Mouse (Mus musculus) activated CD4-positive, CD25-positive, alpha-beta regulatory T cell, adult 4 months (primary cell): Measurements from ENCODE around the gene Tgtp2. TPM values are rescaled to one million over a fixed set of nuclear protein-coding genes. Genes with fewer than 3 reads are reported as not detected.
A peak's percentile ranks its signal among the peaks of the same experiment; 100 is the strongest.
"Not testable (repeated sequence)": the region's sequence is repeated elsewhere in the genome, so short reads cannot be mapped to it uniquely, and the experiment has no call there.

ENCODE experiments used
- ATAC-seq: one replicate; pipeline ENCODE4 v1.8.0; 2017
- polyA plus RNA-seq, 2 experiments: library from polyadenylated mRNA; unstranded; fragments of 100-300 nt; shearing (Covaris generic); gene quantifications; one replicate each; pipeline ENCODE4 v1.2.1; 2017

Gene Tgtp2
- polyA plus RNA-seq, 2 experiments from 2014 or later = 351 to 409 TPM

GRCm38 (mm10) chr11:49084875-49085274 is 20.9 kb upstream of the Tgtp2 start:
- peak; percentile 33 for ATAC-seq

GRCm38 (mm10) chr11:49084385-49084784 is 20.4 kb upstream of the Tgtp2 start:
- ATAC-seq = no peak

GRCm38 (mm10) chr11:49083808-49084207 is 19.8 kb upstream of the Tgtp2 start:
- ATAC-seq = no peak

DNA sequence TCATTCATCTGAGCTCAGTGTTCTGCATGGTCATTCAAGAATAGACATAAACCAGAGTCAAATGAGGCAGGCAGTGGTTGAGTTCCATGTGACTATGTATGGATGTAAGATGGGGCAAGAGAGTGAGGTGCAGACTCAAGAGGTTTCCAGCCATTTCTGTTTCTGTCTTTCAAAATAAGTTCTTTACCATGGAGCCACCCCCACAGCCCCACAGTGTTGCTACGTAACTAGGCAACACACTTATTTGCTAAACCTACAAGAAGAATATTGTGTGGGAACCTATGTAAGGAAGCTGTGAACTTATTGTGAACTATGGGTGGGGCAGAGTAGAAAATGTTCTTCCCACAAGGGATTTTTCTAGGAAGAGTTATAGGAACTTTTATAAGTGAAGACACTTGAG is 19.1 kb upstream of the Tgtp2 start:
- ATAC-seq = peak; percentile 32

DNA sequence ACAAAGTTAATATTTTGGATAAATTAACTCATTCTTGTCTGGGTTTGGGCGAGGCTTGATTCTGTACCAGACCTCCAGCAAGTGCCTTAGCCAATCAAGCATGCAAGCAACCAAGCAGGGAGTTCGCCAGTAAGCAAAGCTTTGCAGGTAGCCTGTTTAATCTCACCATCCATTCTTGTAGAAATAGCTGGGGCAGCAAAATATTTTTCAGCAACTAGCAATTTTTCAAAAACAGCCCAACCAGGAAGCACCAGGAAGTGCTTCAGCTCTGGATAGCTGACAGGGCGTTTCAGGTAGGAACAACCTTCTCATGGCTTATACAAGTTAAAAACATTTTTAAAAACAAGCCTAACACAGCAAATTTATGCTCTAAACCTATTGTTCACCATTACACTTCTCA is 17.9 kb upstream of the Tgtp2 start:
- no peak for ATAC-seq

GRCm38 (mm10) chr11:49081356-49081755 is 17.4 kb upstream of the Tgtp2 start:
- ATAC-seq = no peak

DNA sequence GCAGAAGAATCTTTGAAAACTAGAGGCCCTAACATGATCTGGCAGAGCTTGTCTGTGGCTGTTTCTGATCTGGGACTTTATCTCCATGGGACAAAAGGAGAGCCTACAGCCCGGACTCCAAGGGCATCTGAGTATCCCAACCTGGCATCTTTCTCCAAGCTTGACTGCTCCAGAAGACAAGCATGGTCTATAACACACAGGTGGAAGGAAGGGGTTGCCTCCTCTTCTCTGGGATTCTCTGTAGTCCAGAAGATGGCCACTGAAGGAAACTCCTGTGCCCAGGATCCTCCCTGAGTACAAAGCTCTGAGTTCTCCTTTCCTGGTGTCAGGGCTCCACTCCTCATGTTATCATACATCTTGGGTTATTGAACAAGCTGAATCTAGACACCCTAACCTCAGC is 16.6 kb upstream of the Tgtp2 start:
- ATAC-seq = no peak

DNA sequence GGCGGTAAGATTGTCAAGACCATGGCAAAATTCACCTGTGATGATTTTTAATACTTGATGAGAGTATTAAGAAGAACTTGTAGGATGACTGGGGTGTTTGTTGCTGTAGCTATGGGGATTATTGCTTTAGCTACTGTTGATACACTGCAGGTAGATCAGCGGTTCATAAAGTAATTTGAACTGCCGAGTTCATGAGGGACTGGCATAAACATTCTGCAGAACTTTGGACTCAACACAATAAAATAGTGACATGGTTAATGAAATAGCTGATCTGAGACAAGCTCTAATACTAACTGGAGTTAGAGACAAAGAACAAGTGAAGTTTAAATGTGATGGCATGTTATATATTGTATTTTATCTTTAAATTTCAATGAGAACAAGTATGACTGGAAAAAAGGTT is 14.7 kb upstream of the Tgtp2 start:
- ATAC-seq = no peak

DNA sequence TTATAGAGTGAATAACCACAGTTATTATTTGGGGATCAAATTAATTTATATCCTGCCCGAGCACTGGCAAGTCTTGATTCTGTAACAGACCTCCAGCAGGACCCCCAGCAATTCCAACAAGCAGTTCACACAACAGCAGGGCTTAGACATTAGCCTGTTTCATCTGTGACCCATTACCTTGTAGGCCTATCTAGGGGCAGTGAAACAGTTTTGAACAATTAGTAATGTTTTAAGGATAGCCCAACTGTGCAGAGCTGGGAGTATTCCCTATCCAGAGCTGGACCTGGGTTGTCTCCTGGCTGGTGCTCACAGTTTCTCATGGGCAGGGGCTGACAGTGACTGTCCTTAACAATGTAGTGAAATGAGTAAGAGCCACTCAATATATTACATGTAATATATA is 13.0 kb upstream of the Tgtp2 start:
- no peak for ATAC-seq

DNA sequence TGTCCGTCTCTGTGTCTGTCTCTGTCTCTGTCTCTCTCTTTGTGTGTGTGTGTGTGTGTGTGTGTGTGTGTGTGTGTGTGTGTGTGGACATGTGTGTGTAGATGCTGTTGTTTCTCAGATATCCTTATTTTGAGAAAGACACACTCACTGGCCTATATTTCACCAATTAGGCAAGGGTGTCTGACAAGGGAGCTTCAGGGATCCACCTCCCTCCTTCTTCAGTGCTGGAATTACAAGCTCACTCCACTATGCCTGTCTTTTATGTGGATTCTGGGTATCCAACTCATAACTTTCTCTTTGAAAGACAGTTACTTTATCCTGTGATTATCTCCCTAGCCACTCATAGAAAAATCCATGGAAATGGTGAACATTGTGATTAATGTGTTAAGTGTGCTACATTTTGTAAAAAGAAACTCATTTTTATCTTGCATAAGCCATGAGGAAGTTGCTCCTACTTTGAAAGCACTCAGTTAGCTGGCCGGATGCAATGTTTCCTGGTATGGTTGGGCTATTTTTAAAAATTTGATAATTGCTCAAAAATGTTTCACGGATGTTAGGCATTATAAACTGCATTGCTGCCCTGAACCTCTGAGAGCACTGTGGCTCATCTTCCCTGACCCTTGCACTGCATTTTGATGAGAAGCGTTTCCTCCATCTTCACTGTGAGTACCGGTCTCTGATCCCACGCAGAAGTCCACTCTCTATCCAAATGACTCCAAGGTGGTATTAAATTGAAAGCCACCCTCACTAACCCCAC is 12.2 kb upstream of the Tgtp2 start, which contains the start of gene Ifi47:
Ifi47 (plus strand) TSS at position 587 of the 757 bp plus-strand sequence.
- peak; percentile 46 for ATAC-seq

- no peak for ATAC-seq
Observed at GRCm38 (mm10) chr11:49068358-49068757, 4.4 kb upstream of the Tgtp2 start.

- peak; percentile 72 for ATAC-seq
Observed at GRCm38 (mm10) chr11:49061865-49062264, 2.1 kb downstream of the Tgtp2 start.

- peak; percentile 50 for ATAC-seq
Observed at GRCm38 (mm10) chr11:49060061-49060460, 3.9 kb downstream of the Tgtp2 start.

GRCm38 (mm10) chr11:49051894-49052293 is 12.1 kb downstream of the Tgtp2 start:
- not testable (repeated sequence) for ATAC-seq

DNA sequence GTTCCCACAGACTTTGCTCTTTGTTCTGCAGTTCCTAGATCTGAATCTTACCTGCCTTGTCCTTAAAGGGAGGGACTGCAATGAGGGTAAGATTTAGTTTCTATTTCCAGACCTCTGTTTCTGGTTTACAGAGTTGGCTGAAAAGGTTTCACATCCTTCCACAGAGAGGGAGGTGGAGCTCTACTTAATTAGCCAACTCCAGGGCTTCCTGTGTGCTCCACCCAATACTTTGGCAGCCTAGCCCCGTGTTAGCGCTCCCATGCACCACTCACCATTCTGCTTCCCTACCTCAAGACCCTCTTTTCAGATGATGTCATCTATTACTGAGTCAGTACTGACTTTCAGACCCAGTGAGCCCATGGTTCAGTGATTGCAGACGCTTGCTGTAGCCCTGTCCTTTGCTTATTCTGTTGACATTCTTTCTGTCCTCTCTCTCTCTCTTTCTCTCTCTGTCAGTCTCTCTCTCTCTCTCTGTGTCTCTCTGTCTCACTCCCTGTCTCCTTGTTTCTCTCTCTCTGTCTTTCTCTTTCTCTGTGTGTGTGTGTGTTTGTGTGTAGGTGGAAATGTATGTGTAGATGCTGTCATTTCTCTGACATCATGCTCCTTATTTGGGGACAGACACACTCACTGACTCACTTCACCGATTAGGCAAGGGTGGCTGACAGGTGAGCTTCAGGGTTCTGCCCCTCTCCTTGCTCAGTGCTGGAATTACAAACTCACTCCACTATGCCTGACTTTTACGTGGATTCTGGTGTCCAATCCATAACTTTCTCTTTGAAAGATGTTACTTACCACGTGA is 12.7 kb downstream of the Tgtp2 start, which contains the start of gene 9930111J21Rik2:
9930111J21Rik2 (minus strand) TSS at position 150 of the 799 bp plus-strand sequence.
- peak; percentile 77 for ATAC-seq

DNA sequence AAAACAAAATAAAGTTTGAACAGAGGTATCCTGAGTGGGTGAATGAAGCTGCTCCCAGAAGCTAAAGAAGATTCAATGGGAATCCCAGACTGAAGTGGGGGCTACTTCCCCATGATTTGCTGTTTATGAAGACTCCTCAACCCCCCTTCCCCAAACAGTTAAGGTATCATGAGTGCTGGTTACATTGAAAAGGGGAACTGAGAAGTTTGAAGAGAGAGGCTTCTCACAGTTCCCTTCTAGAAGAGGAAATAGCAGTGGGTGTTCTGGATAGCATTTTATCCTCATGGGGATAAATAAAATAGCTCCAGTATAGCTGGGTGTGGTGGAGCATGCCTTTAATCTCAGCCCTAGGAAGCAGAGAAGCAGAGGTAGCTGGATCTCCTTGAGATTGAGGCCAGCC is 13.9 kb downstream of the Tgtp2 start:
- not testable (repeated sequence) for ATAC-seq

DNA sequence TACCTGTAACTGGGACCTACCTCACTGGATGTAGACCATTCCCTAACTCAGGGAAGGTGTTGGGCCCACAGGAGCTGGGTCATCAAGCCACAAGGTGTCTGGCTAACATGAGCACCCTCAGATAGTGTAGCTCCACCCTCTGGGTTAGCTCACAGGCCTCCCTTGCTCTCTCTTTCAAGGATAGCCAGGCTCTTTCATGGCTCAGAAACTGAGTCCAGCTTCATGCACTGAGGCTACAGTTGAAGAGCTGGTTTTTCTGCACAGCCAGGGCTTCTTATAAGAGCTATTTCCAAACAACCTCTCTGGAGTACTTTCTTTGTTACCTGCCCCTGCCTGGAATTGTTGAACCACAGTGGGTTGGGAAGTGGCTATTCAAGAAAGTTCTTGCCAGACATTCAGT is 51.9 kb downstream of the Tgtp2 start:
- not testable (repeated sequence) for ATAC-seq

Other genes with a start within 250 kb of the Tgtp2 start
- 1 to 10 TPM; 3.8 to 4.4 TPM for gene Trim41, start 246.9 kb downstream of the Tgtp2 start, polyA plus RNA-seq
- gene Trim7, start 238.1 kb downstream of the Tgtp2 start, polyA plus RNA-seq = 1 to 10 TPM in 1 of 2 experiments, under 1 TPM in 1; 0.52 to 1.1 TPM
- gene Gm12184, start 237.6 kb downstream of the Tgtp2 start, polyA plus RNA-seq = 1 to 10 TPM; 3.0 to 3.1 TPM
- gene Irgm1, start 192.5 kb downstream of the Tgtp2 start, polyA plus RNA-seq = 100 to 1,000 TPM; 204 to 218 TPM
- gene Gm5431, start 162.0 kb downstream of the Tgtp2 start, polyA plus RNA-seq = under 1 TPM; 0.37 to 0.66 TPM
- 100 to 1,000 TPM; 226 to 234 TPM for gene Psme2b, start 118.0 kb downstream of the Tgtp2 start, polyA plus RNA-seq
- under 1 TPM in 1 of 2 experiments, not detected in 1; 0.82 TPM for gene Olfr56, start 85.3 kb downstream of the Tgtp2 start, polyA plus RNA-seq
- gene 9930111J21Rik1, start 84.8 kb downstream of the Tgtp2 start, polyA plus RNA-seq = 100 to 1,000 TPM; 122 to 166 TPM
- 1 to 10 TPM; 4.9 to 7.3 TPM for gene Gm12185, start 72.0 kb downstream of the Tgtp2 start, polyA plus RNA-seq
- 100 to 1,000 TPM; 242 to 299 TPM for gene Tgtp1, start 70.0 kb downstream of the Tgtp2 start, polyA plus RNA-seq
- gene 9930111J21Rik2, start 13.0 kb downstream of the Tgtp2 start, polyA plus RNA-seq = 100 to 1,000 TPM; 114 to 149 TPM
- 100 to 1,000 TPM; 399 to 513 TPM for gene Ifi47, start 12.4 kb upstream of the Tgtp2 start, polyA plus RNA-seq
- gene Olfr1396, start 50.7 kb upstream of the Tgtp2 start, polyA plus RNA-seq = under 1 TPM; 0.15 to 0.37 TPM
- under 1 TPM in 1 of 2 experiments, not detected in 1; 0.12 TPM for gene Olfr1395, start 78.1 kb upstream of the Tgtp2 start, polyA plus RNA-seq
- gene Olfr1394, start 90.2 kb upstream of the Tgtp2 start, polyA plus RNA-seq = not detected
- gene Btnl9, start 123.0 kb upstream of the Tgtp2 start, polyA plus RNA-seq = not detected
- 10 to 100 TPM; 47.9 to 54.3 TPM for gene Zfp62, start 139.1 kb upstream of the Tgtp2 start, polyA plus RNA-seq
- 10 to 100 TPM; 55.3 to 85.9 TPM for gene Mgat1, start 180.0 kb upstream of the Tgtp2 start, polyA plus RNA-seq
- not detected for gene Olfr1393, start 214.1 kb upstream of the Tgtp2 start, polyA plus RNA-seq
- not detected for gene Olfr1392, start 221.1 kb upstream of the Tgtp2 start, polyA plus RNA-seq
- not detected for gene Olfr10, start 240.5 kb upstream of the Tgtp2 start, polyA plus RNA-seq